12 mouse cellular contexts compared by ENCODE assay signal in the genomic region with DNA sequence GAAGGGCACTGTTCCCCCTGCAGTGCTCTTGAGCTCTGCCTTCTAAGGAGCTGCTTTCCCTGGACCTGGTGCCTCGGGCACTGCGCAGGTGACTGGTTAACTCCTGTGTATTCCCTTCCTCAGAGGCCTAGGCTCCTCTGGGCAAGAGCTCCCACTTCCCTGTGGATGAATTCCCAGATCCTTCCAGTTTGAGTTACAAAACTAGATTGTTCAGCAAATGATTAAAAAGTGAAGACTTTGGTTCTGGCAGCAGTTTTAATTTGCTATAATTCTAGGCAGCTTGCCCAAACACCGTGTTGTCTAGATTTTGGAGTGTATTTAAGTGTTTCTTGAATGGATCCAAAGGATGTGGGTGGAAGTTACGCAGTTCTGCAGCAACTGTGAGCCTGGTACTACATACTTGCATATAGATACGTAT. TPM values are rescaled to one million over a fixed set of nuclear protein-coding genes. Genes with fewer than 3 reads are reported as not detected.
DNase-seq lines count a peak whose midpoint lies in the region; ATAC-seq lines count a peak whose summit lies in the region.
"Had no signal": no experiment of that assay in that cellular context is flagged by ENCODE, and none has a peak within 500 bp of the region (broad histone marks: within the 10 kb centered on the region; RNA-seq: fewer than 3 reads in every experiment).

No protein-coding gene starts in this region.

- peak; percentile 42 for DNase-seq in forebrain, embryonic 14.5 days (ENCODE audit: low spot score)
- peak; percentile 65 to 71 for DNase-seq in kidney, postnatal 36 days
- no peak for DNase-seq in urinary bladder, postnatal 4 days (ENCODE audit: low spot score in 2 of 2)
- no peak for DNase-seq in adrenal gland, adult 2 months
- DNase-seq: cerebellum, adult 11-12 months; spleen, adult 18-20 months; thymus, postnatal 25 days had no signal

- H3K9me3 ChIP-seq in forebrain, embryonic 14.5 days (replicated peaks; ENCODE audit: control insufficient read depth, low read length): no peaks in the 10 kb centered on the region
- no peaks in the 10 kb centered on the region for H3K9me3 ChIP-seq in forebrain, embryonic 16.5 days (ENCODE audit: control insufficient read depth, low read length)
- no peaks in the 10 kb centered on the region for H3K9me3 ChIP-seq in megakaryocyte, embryonic 14.5 days
- H3K9me3 ChIP-seq in stomach, embryonic 15.5 days: no peaks in the 10 kb centered on the region

- H3K9ac ChIP-seq in forebrain, embryonic 14.5 days (ENCODE audit: low read length): no peak overlapping the region
- H3K9ac ChIP-seq in forebrain, embryonic 16.5 days (replicated peaks; ENCODE audit: low read depth, low read length): no peak overlapping the region
- no peak overlapping the region for H3K9ac ChIP-seq in stomach, embryonic 15.5 days

- no peaks in the 10 kb centered on the region for H3K36me3 ChIP-seq in forebrain, embryonic 14.5 days (ENCODE audit: control insufficient read depth, insufficient read depth, low read length)
- H3K36me3 ChIP-seq in forebrain, embryonic 16.5 days (ENCODE audit: control insufficient read depth, insufficient read depth): no peaks in the 10 kb centered on the region
- H3K36me3 ChIP-seq in megakaryocyte, embryonic 14.5 days (replicated peaks; ENCODE audit: low read length): peaks cover 81% of the 10 kb centered on the region
- H3K36me3 ChIP-seq in stomach, embryonic 15.5 days: no peaks in the 10 kb centered on the region; the same call in 1 of the 2 replicates

- no peaks in the 10 kb centered on the region for H3K27me3 ChIP-seq in forebrain, embryonic 14.5 days (replicated peaks; ENCODE audit: control insufficient read depth, insufficient read depth, low read length)
- no peaks in the 10 kb centered on the region for H3K27me3 ChIP-seq in forebrain, embryonic 16.5 days (replicated peaks; ENCODE audit: control insufficient read depth, insufficient read depth, low read length)
- H3K27me3 ChIP-seq in megakaryocyte, embryonic 14.5 days (replicated peaks): no peaks in the 10 kb centered on the region
- H3K27me3 ChIP-seq in stomach, embryonic 15.5 days (replicated peaks): no peaks in the 10 kb centered on the region

- no peak overlapping the region for H3K4me3 ChIP-seq in forebrain, embryonic 14.5 days (ENCODE audit: low read depth, low read length)
- H3K4me3 ChIP-seq in forebrain, embryonic 16.5 days (replicated peaks; ENCODE audit: low read length): no peak overlapping the region
- peak overlapping the region; percentile 62 for H3K4me3 ChIP-seq in megakaryocyte, embryonic 14.5 days (replicated peaks)
- no peak overlapping the region for H3K4me3 ChIP-seq in stomach, embryonic 15.5 days (replicated peaks)

- WGBS in forebrain, embryonic 14.5 days: 89% methylated on average over 5 of the region's 5 CpGs
- 66% methylated on average over 5 of the region's 5 CpGs for WGBS in forebrain, embryonic 16.5 days
- WGBS in stomach, embryonic 15.5 days: 69% methylated on average over 5 of the region's 5 CpGs

- H3K27ac ChIP-seq in forebrain, embryonic 14.5 days (ENCODE audit: low read depth, low read length): no peak overlapping the region
- no peak overlapping the region for H3K27ac ChIP-seq in forebrain, embryonic 16.5 days (ENCODE audit: low read length)
- 0 out of 2 replicates have a peak overlapping the region, but pooled peaks have one; percentile 53 for H3K27ac ChIP-seq in stomach, embryonic 15.5 days

- no peak for ATAC-seq in forebrain, embryonic 14.5 days
- ATAC-seq in forebrain, embryonic 16.5 days: no peak
- no peak for ATAC-seq in megakaryocyte, adult 5-6 weeks (ENCODE audit: poor library complexity, severe bottlenecking)
- ATAC-seq in stomach, embryonic 15.5 days (ENCODE audit: insufficient read depth, low FRiP score, low read depth): no peak

- H3K4me1 ChIP-seq in forebrain, embryonic 14.5 days (ENCODE audit: control insufficient read depth, insufficient read depth, low read length): peaks cover 21% of the 10 kb centered on the region
- H3K4me1 ChIP-seq in forebrain, embryonic 16.5 days (replicated peaks; ENCODE audit: control insufficient read depth, insufficient read depth, low read length): peaks cover 33% of the 10 kb centered on the region
- peaks cover 100% of the 10 kb centered on the region for H3K4me1 ChIP-seq in megakaryocyte, embryonic 14.5 days
- peaks cover 56% of the 10 kb centered on the region for H3K4me1 ChIP-seq in stomach, embryonic 15.5 days

- H3K4me2 ChIP-seq in forebrain, embryonic 14.5 days (ENCODE audit: low read length): no peak overlapping the region
- H3K4me2 ChIP-seq in forebrain, embryonic 16.5 days (ENCODE audit: low read length): no peak overlapping the region
- H3K4me2 ChIP-seq in stomach, embryonic 15.5 days: no peak overlapping the region
- H3K4me2 ChIP-seq: midbrain, embryonic 11.5 days had no signal

RNA-seq across cellular contexts. Expression of a gene that starts 21.4 kb away (rescaled TPM):
- polyA plus RNA-seq in forebrain, embryonic 14.5 days (2014; fragmentation: Nextera tagmentation; extraction: Ambion mirVana): 44.3 and 49.9 TPM in 2 replicates
- 47.8 and 48.9 TPM in 2 replicates for polyA plus RNA-seq in forebrain, embryonic 16.5 days (2015; fragmentation: Nextera tagmentation; extraction: Ambion mirVana)
- polyA plus RNA-seq in megakaryocyte, embryonic 14.5 days (2012; ENCODE audit: insufficient read depth, low replicate concordance): 55.0 and 143 TPM in 2 replicates
- 31.3 and 61.1 TPM in 2 replicates for total RNA-seq in megakaryocyte, adult 5-6 weeks (2015)
- 15.5 and 20.4 TPM in 2 replicates for total RNA-seq in megakaryocyte, adult 5-6 weeks (2017)
- 74.9 and 80.5 TPM in 2 replicates for polyA plus RNA-seq in stomach, embryonic 15.5 days (2015; fragmentation: Nextera tagmentation; extraction: Ambion mirVana)
- total RNA-seq in adrenal gland, adult 2 months (2021): 10 to 100 TPM; 46.9 to 64.0 TPM
- 11.1 and 11.4 TPM in 2 replicates for polyA plus RNA-seq in adrenal gland, adult 2 months (2012; rRNA removed)

Comparison
In these comparisons a context has a peak if more than half of its experiments do, and no peak if none do; other contexts are left out.
1. DNase-seq: peak in forebrain, embryonic 14.5 days (single experiment) and kidney, postnatal 36 days (2 of 2); none in urinary bladder, postnatal 4 days (0 of 2) and adrenal gland, adult 2 months (single experiment).